Mouse (Mus musculus): ENCODE measurements around the gene Gm45717.

DNA sequence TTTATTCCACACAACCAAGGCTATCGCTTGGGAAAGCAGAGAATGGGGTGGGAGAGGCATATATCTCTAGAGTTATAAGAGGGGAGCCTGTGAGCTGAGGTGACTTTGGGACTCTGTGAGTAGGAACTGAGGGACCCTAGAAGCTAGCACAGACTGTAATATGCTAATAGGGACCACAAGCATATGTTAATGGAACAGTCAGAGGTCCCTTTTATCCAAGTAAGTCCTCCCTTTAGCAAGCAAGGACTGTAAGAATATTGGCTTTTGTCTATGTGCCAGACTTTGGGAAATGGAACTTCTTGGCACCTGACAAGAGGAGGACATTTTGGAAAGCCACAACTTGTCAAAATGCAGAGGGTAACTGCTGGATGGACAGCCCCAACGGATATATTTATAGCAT, 16.8 kb downstream of the Gm45717 start:
- TF ChIP-seq POLR2A (IDR thresholded peaks at IDR 0.05; ENCODE audit: low read depth, low read length) (no peak), CTCF (conservative IDR thresholded peaks at IDR 0.05; ENCODE audit: insufficient read depth, insufficient read length, low read depth, low read length) (no peak)
